In the genomic region with DNA sequence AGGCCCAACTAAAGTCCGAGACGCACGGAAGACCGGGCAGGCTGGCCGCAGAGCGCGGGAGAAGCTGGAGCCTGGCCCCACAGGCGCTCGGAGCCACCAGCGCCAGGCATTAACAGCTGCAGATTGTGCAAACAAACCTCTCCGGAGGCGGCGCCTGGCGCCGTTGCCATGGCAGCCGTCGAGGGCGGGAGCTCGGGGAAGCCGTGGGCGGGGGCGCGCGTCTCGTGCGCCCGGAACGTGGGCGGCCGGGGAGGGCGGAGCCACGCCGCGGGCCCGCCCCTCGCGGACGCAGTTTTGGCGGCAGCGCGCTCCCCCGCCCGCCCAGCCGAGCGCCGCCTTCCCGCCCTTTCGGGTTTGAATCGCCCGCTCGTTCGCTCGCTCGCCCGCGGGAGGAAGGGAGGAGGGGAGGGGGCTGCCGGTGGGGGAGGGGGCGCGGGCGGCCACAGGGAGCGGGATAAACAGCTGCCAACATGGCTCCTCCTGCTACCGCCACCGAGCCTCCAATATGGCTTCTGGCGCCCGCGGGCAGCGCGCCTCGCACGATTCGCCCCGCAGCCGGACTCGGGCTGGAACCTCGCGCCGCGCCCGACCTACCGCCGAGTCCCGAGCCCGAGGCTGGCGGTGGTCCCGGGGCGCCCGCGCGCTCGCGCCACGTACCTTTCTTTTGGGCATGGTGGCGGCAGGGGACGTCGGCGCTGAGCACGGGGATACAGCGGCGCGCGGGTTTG, we compare ENCODE assay signal across 8 mouse cellular contexts. TPM values are rescaled to one million over a fixed set of nuclear protein-coding genes. Genes with fewer than 3 reads are reported as not detected.
DNase-seq lines count a peak whose midpoint lies in the region; ATAC-seq and TF ChIP-seq lines count a peak whose summit lies in the region.

No protein-coding gene starts in this region.

- H3K4me2 ChIP-seq in heart, embryonic 13.5 days: peak overlapping the region; percentile 96
- peak overlapping the region; percentile 97 for H3K4me2 ChIP-seq in liver, embryonic 11.5 days
- H3K4me2 ChIP-seq in myocyte (ENCODE audit: low read depth): peak overlapping the region; percentile 97

- WGBS in heart, embryonic 13.5 days: under 1% methylated on average over 88 of the region's 101 CpGs
- under 1% methylated on average over 77 of the region's 101 CpGs for WGBS in liver, embryonic 11.5 days

- H3K36me3 ChIP-seq in heart, embryonic 13.5 days: peaks cover 61% of the 10 kb centered on the region
- H3K36me3 ChIP-seq in liver, embryonic 11.5 days (ENCODE audit: control insufficient read depth, insufficient read depth, low read length): peaks cover 26% of the 10 kb centered on the region
- peaks cover 11% of the 10 kb centered on the region for H3K36me3 ChIP-seq in myocyte (ENCODE audit: control insufficient read depth, insufficient read depth)

- peak overlapping the region; percentile 74 for H3ac ChIP-seq in myocyte (ENCODE audit: control insufficient read depth, insufficient read length)

- peak; percentile 75 for ATAC-seq in CD4-positive, CD25-positive, alpha-beta regulatory T cell, adult 4 months
- ATAC-seq in erythroid progenitor cell, adult 5-6 weeks (replicated peaks; ENCODE audit: low FRiP score, poor library complexity, severe bottlenecking): peak; percentile 87
- peak; percentile 78 for ATAC-seq in heart, embryonic 13.5 days (ENCODE audit: extremely low read depth, insufficient number of reproducible peaks, low FRiP score, low TSS enrichment)
- peak; percentile 76 for ATAC-seq in liver, embryonic 11.5 days (replicated peaks; ENCODE audit: low FRiP score)

- peak; percentile 99 for DNase-seq in kidney, postnatal 10 days
- DNase-seq in liver, embryonic 11.5 days (ENCODE audit: low spot score): peak; percentile 93
- DNase-seq in spleen, postnatal 4 days (ENCODE audit: low spot score in 2 of 2): peak; percentile 98 to 99

- H3K9ac ChIP-seq in heart, embryonic 13.5 days: peak overlapping the region; percentile 98
- peak overlapping the region; percentile 99 for H3K9ac ChIP-seq in liver, embryonic 11.5 days (ENCODE audit: low read depth, low read length)

- H3K4me3 ChIP-seq in brown adipose tissue, adult 24 weeks (ENCODE audit: insufficient read depth, low read depth, low read length): peak overlapping the region; percentile 77
- H3K4me3 ChIP-seq in heart, embryonic 13.5 days: peak overlapping the region; percentile 75
- peak overlapping the region; percentile 80 for H3K4me3 ChIP-seq in liver, embryonic 11.5 days (ENCODE audit: low read depth, low read length)
- peak overlapping the region; percentile 52 for H3K4me3 ChIP-seq in myocyte

- H3K4me1 ChIP-seq in brown adipose tissue, adult 24 weeks (ENCODE audit: control insufficient read depth, insufficient read depth, insufficient read length, low read length): no peaks in the 10 kb centered on the region; the same call in 1 of the 2 replicates
- peaks cover 26% of the 10 kb centered on the region for H3K4me1 ChIP-seq in heart, embryonic 13.5 days
- H3K4me1 ChIP-seq in liver, embryonic 11.5 days (replicated peaks; ENCODE audit: control insufficient read depth, insufficient read depth, low read length): peaks cover 26% of the 10 kb centered on the region

- peak overlapping the region; percentile 65 for H3K27ac ChIP-seq in brown adipose tissue, adult 24 weeks (replicated peaks; ENCODE audit: low read depth, low read length)
- H3K27ac ChIP-seq in heart, embryonic 13.5 days (replicated peaks): peak overlapping the region; percentile 99
- peak overlapping the region; percentile 100 for H3K27ac ChIP-seq in liver, embryonic 11.5 days (ENCODE audit: low read depth, low read length)

- H3K9me3 ChIP-seq in heart, embryonic 13.5 days: no peaks in the 10 kb centered on the region
- no peaks in the 10 kb centered on the region for H3K9me3 ChIP-seq in liver, embryonic 11.5 days (ENCODE audit: control insufficient read depth, low read length)

- TF ChIP-seq POLR2A in myocyte (IDR thresholded peaks at IDR 0.05; ENCODE audit: insufficient read length, low read depth): peak; percentile 57

- H3K27me3 ChIP-seq in heart, embryonic 13.5 days (replicated peaks): no peaks in the 10 kb centered on the region
- no peaks in the 10 kb centered on the region for H3K27me3 ChIP-seq in liver, embryonic 11.5 days (replicated peaks; ENCODE audit: control insufficient read depth, insufficient read depth, low read length)
- no peaks in the 10 kb centered on the region for H3K27me3 ChIP-seq in myocyte (ENCODE audit: control insufficient read depth, insufficient read depth, insufficient read length)

- peaks cover 14% of the 10 kb centered on the region for H3K79me2 ChIP-seq in myocyte (ENCODE audit: control insufficient read depth, insufficient read depth)

TF ChIP-seq in myocyte, 11 proteins besides CTCF, POLR2A, EP300 and RAD21:
- TF ChIP-seq MYOG (IDR thresholded peaks at IDR 0.05; ENCODE audit: control insufficient read depth in 1 of 3, insufficient read depth in 1 of 3, insufficient read length in 2 of 3, low read depth in 2 of 3): peak; percentile 78 to 93 (median 84)
- TF ChIP-seq TCF3 (IDR thresholded peaks at IDR 0.05; ENCODE audit: insufficient read length, low read depth): peak; percentile 4
- peak; percentile 44 for TF ChIP-seq E2F4 (IDR thresholded peaks at IDR 0.05; ENCODE audit: insufficient read depth)
- TF ChIP-seq SRF (IDR thresholded peaks at IDR 0.05; ENCODE audit: control insufficient read depth, insufficient read length, low read depth): no peak
- peak; percentile 19 for TF ChIP-seq TCF12 (IDR thresholded peaks at IDR 0.05; ENCODE audit: insufficient read depth, poor library complexity, severe bottlenecking)
- TF ChIP-seq MYOD1 (IDR thresholded peaks at IDR 0.05; ENCODE audit: control insufficient read depth in 1 of 3, insufficient read length in 2 of 3, low read depth in 2 of 3): peak in 2 of 3 experiments; percentile 85 to 91
- TF ChIP-seq MAX (IDR thresholded peaks at IDR 0.05; ENCODE audit: low read depth): no peak
- peak; percentile 77 for TF ChIP-seq CEBPB (IDR thresholded peaks at IDR 0.05; ENCODE audit: insufficient read depth, poor library complexity, severe bottlenecking)
- no peak for TF ChIP-seq USF1 (IDR thresholded peaks at IDR 0.05; ENCODE audit: low read depth)
- TF ChIP-seq POLR2AphosphoS2 (IDR thresholded peaks at IDR 0.05; ENCODE audit: insufficient read length, low read depth): peak; percentile 53
- TF ChIP-seq REST (IDR thresholded peaks at IDR 0.05; ENCODE audit: insufficient read depth, insufficient read length): no peak

RNA-seq across cellular contexts. Expression of gene Hmgn2, which starts 1.1 kb away (rescaled TPM):
- 100 to 1,000 TPM; 379 to 453 TPM for polyA plus RNA-seq in CD4-positive, CD25-positive, alpha-beta regulatory T cell, adult 4 months (2017; shearing (Covaris generic))
- polyA plus RNA-seq in brown adipose tissue, adult 24 weeks (2012; ENCODE audit: insufficient read depth, insufficient read length, missing spikeins): 63.7 and 65.2 TPM in 2 replicates
- 1,062 and 1,086 TPM in 2 replicates for total RNA-seq in erythroid progenitor cell, adult 5-6 weeks (2015; ENCODE audit: low replicate concordance)
- total RNA-seq in erythroid progenitor cell, adult 5-6 weeks (2017; ENCODE audit: low replicate concordance): 532 and 653 TPM in 2 replicates
- 1,526 and 1,676 TPM in 2 replicates for polyA plus RNA-seq in heart, embryonic 13.5 days (2015; fragmentation: Nextera tagmentation; extraction: Ambion mirVana)
- 1,890 and 1,897 TPM in 2 replicates for polyA plus RNA-seq in liver, embryonic 11.5 days (2014; fragmentation: Nextera tagmentation; extraction: Ambion mirVana)
- 108 TPM for polyA plus RNA-seq in myocyte (2012; fragmentation: generic; extraction: Trizol)

RNA-seq across cellular contexts. Expression of gene Dhdds, which starts 33.4 kb away (rescaled TPM):
- 10 to 100 TPM; 23.5 to 24.3 TPM for polyA plus RNA-seq in CD4-positive, CD25-positive, alpha-beta regulatory T cell, adult 4 months (2017; shearing (Covaris generic))
- 17.2 and 19.6 TPM in 2 replicates for polyA plus RNA-seq in brown adipose tissue, adult 24 weeks (2012; ENCODE audit: insufficient read depth, insufficient read length, missing spikeins)
- total RNA-seq in erythroid progenitor cell, adult 5-6 weeks (2015; ENCODE audit: low replicate concordance): 9.4 and 10.1 TPM in 2 replicates
- 10.1 and 12.1 TPM in 2 replicates for total RNA-seq in erythroid progenitor cell, adult 5-6 weeks (2017; ENCODE audit: low replicate concordance)
- 31.0 and 33.6 TPM in 2 replicates for polyA plus RNA-seq in heart, embryonic 13.5 days (2015; fragmentation: Nextera tagmentation; extraction: Ambion mirVana)
- 30.9 and 39.0 TPM in 2 replicates for polyA plus RNA-seq in liver, embryonic 11.5 days (2014; fragmentation: Nextera tagmentation; extraction: Ambion mirVana)
- 30.5 TPM for polyA plus RNA-seq in myocyte (2012; fragmentation: generic; extraction: Trizol)

RNA-seq across cellular contexts. Expression of gene Lin28a, which starts 51.3 kb away (rescaled TPM):
- not detected for polyA plus RNA-seq in CD4-positive, CD25-positive, alpha-beta regulatory T cell, adult 4 months (2017; shearing (Covaris generic))
- polyA plus RNA-seq in brown adipose tissue, adult 24 weeks (2012; ENCODE audit: insufficient read depth, insufficient read length, missing spikeins): not detected in 2 replicates
- total RNA-seq in erythroid progenitor cell, adult 5-6 weeks (2015; ENCODE audit: low replicate concordance): 1.1 and 2.1 TPM in 2 replicates
- 1.0 and 2.2 TPM in 2 replicates for total RNA-seq in erythroid progenitor cell, adult 5-6 weeks (2017; ENCODE audit: low replicate concordance)
- polyA plus RNA-seq in heart, embryonic 13.5 days (2015; fragmentation: Nextera tagmentation; extraction: Ambion mirVana): 0.25 and 0.27 TPM in 2 replicates
- 5.8 TPM in 2 replicates for polyA plus RNA-seq in liver, embryonic 11.5 days (2014; fragmentation: Nextera tagmentation; extraction: Ambion mirVana)
- polyA plus RNA-seq in myocyte (2012; fragmentation: generic; extraction: Trizol): 0.16 TPM

Comparison
In these comparisons a context has a peak if more than half of its experiments do, and no peak if none do; other contexts are left out.
1. Peak in every context shown above with its lines: DNase-seq, ATAC-seq, H3K4me3 ChIP-seq and H3K27ac ChIP-seq.